Mouse (Mus musculus): ENCODE measurements around the gene Dgcr2.
A peak's percentile ranks its signal among the peaks of the same experiment; 100 is the strongest.

DNA sequence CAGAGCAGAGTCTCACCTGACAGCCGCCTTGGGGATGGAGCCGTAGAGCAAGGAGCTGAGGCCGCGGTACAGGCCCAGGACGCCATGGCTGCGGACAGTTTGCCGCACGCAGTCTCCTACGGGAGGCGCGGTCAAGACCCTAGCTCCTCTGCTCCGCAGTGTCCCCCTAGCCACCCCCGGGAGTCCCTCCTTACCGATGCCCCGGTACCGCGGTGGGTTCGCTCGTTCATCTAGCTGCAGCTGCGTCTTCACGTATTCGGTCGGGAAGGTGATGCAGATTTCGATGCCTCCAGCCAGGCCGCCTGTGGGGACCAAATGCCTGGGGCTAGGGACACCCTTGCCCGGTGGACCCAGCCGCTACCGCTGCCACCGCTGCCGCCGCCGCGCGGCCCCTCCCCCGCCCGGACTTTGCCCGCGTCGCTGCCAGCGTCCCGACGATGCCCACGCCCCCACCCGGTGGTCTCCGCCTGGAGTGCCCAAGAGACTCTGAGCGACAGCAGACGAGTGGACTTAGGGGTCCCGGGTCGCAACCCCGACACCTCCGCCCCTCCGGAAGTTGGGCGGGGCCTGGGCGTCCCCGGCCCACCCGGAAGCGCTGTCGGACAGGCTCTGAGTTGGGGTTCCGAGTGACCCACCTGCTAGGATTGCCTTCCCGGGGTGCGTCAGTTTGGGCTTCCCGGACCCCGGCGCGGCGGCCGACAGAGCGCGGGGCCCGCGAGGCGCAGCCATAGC lies 29.2 kb upstream of the Dgcr2 start:
- 0 out of 2 replicates have a peak, but pooled peaks have one; percentile 25 for TF ChIP-seq HCFC1 (IDR thresholded peaks at IDR 0.05; ENCODE audit: borderline replicate concordance, insufficient read depth, low read length)
- no peak for TF ChIP-seq CHD2 (IDR thresholded peaks at IDR 0.05; ENCODE audit: low read depth, low read length)
